Mouse (Mus musculus) urinary bladder, postnatal 36 days (tissue): ENCODE results near the gene Uchl5.

Experiments
- DNase-seq, 2 experiments: peaks; one replicate each; pipeline ENCODE4 v3.0.0; 2022; ENCODE audit warnings: low spot score in 2 of 2, mixed read lengths in 1 of 2

Uchl5 gene

DNA sequence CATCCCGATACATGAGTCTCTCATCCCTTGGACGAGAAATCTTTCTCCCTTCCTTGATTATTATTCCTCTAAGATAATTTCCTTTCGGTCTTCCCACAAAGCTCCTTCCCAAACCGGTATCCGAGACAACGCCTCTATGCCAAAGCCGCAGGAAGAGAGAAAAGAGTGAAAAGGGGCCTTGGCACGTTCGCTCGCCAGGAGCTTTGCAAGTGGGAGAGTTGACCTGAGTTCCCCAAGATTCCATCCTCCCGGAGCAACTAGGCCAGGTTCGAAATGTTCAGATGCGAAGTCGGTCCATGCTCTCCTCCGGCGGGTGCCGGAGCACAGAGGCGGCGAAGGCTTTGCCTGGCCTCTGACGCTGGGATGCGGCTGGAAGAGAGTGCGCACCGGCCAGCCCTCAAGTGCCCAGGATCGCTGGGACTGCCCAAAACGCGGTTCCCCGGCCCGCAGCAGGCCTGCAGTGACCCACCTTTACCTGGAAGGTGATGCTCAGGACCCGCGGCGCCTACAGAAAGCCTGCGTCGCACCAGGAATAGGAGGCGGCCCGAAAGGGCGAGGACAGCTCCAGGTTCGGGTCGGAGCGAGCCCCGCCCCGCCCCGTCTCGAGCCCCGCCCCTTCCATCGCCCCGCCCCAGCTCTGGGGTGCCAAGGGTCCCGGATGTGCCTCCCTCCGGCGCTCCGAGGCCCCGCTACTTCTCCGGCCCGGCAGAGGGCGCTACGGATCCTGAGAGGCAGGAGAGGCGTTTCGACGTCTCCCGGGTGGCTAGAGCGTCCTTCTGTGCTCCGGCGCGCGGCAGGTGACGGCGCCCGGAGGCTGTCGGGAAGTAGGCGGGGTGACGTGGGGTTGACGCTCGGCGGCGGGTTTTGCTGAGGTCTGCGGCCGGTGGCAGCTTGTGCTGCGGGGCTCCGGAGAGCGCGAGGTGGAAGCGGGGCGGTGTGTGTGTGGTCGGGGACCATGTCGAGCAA lies at the start of gene Uchl5, which contains the start of gene Trove2:
Uchl5 (plus strand) TSS at position 827 of the 966 bp plus-strand sequence.
Trove2 (minus strand) TSS at position 623 of the 966 bp plus-strand sequence.
- peak; percentile 94 to 97 for DNase-seq

DNA sequence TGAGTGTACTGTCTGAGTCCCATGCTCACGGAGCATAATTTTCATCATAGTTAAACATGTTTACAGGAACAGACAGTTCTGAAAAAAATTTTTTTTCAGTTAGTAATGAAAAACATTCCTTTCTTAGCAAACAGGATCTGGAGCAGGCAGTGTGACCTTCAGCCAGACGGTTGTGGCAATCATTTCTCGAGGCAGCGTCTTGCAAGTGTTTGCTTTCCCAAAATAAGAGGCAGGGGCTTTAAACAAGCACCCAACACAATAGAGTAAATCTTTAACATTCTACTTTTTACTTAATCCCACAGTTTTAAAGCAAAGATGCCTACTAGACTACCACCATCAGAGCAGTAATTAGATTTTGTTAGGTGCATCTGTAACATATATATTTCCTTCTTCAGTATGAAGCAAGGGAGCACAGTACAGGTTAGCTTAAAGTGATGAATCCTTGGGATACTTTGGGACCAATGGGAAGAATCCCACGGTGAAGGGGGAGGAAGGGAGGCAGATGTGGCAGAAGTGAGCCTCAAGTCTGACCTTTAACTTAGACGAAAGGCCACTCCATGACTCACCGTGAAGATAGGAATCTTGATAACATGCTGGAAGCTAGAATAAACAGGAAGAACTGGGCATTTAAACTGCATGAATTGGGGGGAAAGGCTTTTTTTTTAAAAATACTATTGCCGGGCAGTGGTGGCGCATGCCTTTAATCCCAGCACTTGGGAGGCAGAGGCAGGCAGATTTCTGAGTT lies 49.2 kb upstream of the Uchl5 start:
- DNase-seq, result no peak

DNA sequence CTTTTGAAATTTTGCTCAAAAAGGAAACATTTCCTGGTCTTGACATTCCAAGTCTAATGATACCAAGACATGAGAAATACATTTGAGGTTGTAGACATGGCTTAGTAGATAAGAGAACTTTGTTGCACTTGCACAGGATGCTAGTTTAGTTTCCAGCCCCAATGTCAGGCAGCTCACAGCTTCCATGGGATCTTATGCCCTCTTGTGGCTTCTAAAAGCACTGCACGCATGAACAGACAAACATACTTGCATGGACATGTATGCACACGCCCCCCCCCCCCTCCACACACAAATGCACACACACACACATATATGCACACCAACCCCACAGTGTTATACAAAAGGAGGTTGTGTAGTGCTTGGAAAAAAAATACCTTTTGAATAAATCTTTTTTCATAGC lies 46.2 kb upstream of the Uchl5 start:
- no peak for DNase-seq

DNA sequence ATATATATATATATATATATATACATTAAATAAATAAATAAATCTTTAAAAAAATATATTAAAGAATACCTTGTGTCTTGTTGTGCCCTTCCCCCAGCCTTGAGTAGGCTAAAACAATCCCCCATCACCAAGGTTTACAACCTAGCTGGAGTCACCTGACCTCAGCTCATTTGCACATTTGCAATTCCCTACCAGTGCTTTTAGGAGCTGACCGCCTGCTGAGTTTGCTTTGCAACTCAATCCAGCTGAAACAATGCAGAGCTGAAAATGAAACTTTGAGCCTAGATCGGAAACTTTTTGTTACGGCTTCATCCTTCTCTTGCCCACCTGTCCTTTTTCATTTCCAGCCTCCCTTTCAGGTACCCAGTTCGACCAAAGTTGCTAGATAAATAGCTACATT lies 45.4 kb upstream of the Uchl5 start:
- no peak for DNase-seq

DNA sequence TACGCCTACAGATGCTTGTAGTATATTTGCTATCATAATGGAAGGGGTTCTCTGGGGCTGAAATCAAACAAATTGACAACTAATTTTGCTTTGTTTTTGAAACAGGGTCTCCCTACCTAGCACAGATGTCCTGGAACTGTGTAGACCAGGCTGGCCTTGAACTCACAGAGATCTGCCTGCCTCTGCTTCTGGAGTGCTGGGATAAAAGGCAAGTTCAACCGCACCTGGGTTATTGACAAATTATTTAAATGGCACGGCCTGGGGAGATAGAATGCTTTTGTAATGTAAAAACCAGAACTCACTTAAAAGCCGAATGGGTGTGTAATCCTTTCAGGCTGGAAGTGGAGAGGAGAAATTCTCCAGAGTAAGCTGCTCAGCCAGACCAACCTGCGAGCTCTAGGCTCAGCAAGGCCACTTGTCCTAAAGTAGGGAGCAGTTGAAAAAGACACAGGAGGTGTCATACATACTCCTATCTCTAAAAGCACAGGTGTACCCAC lies 43.1 kb upstream of the Uchl5 start:
- DNase-seq, result no peak

DNA sequence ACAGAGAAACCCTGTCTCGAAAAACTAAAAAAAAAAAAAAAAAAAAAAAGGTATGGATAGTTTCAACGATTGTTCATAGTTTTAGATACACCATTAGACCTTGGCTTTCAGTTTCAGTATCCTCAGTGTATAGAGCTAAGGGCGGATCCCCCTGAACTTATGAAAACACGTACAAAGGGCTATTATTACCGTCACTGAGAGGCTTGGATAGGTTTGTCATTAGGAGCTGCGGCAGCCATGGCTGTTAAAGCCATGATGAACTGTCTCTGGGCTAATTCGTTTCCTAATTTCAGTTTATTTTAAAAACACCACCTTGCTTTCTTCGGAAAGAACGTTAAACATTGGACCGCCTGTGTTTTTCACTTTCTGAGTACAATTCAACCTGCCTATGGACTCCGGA lies 38.3 kb upstream of the Uchl5 start:
- no peak for DNase-seq

DNA sequence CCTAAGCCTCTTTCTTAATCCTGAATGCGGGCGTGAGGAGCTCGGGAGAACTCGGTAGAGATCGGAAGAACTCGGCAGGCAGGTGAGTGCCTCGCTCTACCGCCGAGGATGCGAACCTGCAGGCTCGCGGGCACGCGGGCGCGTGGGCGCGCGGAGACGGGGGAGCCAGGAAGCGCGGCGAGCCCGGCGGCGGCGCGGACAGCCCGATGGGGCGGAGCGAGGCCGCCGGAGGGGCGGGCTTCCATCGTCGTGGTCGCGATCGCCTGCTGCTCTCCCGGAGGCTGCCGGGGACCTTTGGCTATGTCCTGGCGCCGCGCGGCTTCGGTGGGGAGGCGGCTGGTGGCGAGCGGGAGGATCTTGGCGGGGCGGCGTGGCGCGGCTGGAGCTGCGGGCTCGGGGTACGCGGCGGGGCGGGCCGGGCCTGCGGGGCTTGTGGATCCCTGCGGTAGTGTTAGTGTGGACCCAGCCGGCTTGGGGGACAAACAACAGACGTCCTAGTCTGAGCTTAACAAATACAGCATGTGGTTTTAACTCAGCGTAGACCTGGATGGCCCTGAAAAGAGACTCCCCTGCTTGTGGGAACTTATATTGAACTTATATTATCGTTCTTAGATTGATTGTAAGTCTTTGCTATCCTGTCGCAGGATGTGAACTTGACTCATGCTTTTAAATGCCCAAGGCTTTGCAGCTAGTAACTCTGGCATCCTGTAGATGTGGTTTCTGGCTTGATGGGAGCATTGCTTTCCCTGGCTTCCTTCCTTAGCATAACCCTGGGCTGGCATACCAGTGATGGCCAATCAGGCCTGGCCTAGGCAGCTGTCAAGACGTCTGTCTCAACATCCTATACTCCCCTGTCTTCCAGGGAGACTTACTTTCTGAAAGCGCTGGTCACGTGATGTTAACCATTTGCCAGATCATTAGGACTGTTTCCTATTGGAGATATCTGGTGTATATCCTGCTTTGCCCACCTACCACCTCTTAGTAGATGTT lies 37.4 kb upstream of the Uchl5 start:
- DNase-seq, result peak; percentile 87

DNA sequence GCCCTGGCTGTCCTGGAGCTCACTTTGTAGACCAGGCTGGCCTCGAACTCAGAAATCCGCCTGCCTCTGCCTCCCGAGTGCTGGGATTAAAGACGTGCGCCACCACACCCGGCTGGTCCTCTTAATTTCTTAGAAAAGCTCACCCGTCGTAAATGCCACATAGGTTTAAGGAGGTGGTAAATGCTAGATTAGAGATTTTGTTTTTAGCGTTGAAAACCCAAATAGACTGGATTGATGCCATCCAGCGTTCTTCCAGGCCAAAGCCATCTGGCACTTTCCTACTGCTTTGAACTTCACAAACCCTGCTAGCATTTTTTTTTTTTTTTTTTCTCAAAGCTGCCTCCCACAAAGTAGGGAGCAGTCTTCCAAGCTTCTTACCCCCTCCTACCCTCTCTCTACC lies 36.5 kb upstream of the Uchl5 start:
- DNase-seq, result no peak

DNA sequence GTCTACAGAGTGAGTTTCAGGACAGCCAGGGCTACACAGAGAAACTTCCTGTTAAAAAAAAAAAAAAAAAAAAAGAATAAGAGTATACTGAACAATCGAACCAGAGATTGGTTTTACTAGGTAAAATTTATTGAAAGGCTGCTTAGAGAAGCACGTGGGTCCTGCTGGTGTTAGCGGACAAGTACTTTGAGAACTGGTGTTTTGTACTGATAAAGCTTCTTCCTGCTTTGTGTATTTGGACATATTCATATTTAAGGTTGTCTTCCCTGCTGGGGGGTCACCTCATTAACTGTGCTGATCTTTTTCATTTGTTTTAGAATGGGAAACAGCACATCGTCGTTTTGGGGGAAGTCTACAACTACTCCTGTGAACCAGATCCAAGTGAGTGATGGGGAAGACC lies 35.7 kb upstream of the Uchl5 start:
- DNase-seq, result no peak

DNA sequence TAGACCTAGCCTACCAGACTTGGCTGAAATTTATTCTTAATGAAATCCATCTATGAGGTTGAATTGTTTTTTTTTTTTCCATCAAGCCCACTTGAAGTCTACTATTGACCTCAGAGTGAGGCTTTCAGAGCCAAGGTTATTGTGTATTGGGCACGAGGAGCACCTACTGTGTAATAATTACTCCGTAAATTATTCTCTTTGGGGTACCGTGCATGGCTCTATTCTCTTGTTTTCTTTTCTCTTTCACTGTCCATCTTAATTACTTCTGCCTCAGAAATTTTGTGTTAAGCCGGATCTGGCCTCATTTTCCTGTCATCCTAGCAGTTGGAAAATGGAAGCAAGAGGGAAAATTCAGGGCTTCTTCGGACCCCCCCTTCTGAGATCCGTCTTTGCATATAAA lies 34.9 kb upstream of the Uchl5 start:
- no peak for DNase-seq

DNA sequence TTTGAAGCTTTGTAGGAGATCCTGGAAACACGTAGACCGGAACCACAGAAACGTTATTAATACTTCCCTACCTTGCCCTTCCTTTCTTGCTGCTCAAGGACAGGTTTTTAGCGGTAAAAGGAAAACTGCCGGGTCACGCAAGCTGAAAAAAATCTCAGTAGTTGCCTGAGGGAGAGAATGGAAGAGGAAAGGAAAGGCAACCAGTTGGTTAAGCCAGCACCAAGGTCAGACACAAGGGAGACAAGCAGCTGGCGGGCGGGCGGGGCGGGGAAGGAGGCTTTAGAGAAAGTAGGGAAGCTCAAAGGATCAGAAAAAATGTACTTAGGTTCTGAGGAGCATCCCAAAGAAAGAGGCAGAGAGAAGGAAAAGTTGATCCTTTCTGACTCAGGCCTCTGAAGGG lies 31.2 kb upstream of the Uchl5 start:
- no peak for DNase-seq

DNA sequence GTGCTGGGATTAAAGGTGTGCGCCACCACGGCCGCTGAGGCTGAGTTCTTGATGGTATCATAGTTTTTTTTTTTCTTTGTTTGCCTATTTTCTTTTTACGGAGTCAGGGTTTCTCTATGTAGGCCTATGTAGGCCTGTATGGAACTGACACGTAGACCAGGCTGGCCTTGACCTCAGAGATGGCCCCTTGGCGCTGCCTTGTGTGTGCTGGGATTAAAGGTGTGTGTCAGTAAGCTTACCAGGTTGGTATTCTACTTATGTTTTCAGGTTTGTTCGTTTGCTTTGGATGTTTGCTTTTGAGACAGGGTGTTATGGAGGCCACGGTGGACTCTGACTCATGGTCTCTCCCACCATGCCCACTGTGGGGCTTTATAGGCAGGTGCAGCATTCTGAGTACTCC lies 14.9 kb upstream of the Uchl5 start:
- DNase-seq, result no peak

DNA sequence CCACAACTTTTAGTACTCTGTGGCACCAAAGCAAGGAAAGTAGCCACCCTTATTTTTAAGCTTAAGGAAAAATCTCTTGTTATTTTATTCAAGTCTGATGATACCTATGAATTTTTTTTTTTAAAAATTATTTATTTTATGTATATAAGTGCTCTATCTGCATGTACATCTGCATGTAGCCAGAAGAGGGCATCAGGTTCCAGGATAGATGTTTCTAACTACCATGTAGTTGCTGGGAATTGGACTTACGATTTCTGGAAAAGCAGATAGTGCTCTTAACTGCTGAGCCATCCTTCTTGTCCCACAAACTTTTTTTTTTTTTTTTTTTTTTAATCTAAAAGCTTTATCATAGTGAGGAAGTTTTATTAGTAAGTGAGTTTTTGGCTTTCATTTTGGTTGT lies 12.6 kb upstream of the Uchl5 start:
- DNase-seq, result no peak

DNA sequence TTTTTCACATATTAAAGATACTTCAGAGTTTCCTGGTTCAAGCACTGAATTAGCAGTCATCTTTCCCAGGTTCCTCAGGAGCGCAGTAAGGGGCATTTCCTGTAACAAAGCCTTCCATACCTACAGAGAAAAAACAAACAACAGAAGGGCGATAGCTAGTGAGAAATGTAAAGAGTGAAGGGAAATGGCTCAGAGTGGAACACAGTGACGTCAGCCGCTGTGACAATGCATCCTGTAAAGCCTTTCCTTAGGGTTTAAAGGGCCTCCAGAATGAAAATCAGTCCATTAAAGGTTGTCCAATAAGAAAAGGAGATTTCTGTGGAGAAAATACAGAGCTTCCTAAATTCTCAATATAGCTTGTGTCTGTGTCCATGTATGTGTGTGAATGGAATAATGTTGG lies 11.3 kb upstream of the Uchl5 start:
- no peak for DNase-seq

DNA sequence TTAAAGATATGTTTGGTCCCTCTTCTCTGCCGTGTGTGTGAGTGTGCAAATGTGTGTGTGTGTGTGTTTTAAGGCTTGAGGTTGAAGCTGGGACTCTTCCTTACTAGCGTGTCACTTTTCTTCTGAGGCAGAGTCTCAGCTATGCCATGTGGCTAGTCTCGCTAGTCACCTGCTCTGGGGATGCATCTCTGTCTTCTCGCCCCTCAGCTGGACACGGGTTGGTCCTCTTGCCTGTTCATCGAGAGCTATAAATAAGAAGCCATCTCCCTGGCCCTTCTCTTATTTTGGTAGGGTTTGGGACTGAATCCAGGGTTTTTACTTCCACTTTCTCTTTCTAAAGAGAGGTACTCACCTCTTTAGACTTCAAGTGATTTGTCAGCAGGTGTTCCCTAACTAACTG lies 10.8 kb upstream of the Uchl5 start:
- no peak for DNase-seq

DNA sequence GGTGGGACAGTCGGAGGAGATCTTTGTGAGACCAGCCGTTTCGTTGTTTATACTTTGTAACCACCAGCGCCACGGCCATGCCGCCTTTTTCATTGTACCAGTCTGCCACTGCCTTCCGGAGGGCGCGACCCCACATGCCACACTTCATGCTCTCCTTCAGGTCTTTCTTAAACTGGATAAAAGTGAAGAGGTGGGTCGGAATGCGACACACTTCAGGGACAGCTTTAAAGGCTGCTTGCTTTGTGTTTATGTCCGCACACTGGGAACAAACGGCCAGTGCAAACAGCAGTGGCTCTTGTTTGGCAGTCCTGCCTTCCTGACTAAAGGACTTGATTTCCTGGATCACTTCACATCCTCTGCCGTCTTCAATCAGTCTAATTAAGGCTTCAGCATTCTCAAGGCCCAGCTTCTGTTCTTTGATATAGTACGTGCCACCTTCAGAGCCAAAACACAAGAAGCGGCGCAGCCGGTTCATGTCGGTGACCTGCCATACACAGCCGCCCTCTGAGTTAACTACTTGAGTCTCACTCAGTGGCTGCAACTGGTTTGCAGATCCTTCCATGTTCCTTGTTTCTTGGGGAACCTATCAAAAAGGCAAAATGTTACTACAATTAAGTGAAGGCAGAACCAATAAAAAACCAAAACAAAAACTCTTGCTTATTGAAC lies 6.5 kb upstream of the Uchl5 start:
- DNase-seq, result no peak

DNA sequence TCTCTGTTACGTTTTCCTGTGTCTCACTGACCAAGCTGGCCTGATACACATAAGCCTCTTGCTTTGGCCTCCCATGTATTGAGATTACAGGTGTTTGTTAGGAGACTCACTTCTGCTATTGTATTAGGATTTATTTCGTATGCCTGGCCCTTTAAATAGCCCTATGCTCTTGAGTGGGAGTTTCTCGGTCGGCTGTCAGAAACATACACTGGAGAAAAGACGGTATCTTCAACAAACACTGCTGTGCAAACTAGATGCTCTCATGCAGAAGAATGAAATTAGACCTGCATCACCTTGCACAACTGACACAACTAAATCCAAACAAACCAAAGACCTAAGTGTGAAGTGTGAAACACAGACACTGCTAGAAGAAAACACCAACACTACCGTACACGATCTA lies 4.0 kb upstream of the Uchl5 start:
- DNase-seq, result no peak

DNA sequence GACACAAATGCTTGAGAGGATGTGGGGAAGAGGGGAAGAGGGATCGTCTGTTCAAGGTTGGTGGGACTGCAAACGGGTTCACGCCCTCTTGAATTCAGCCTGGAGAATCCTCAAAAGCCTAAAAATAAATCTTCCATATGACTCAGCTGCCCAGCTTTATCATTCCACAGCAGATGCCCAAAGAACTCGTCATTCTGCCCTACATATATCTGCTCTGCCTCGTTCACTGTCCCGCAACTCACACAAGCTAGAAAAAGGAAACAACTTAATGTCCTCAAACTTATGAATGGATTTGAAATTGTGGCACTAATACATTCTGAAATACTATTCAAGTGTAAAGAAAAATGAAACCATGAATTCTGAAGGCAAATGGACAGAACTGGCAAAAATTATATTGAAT lies 3.2 kb upstream of the Uchl5 start:
- no peak for DNase-seq

DNA sequence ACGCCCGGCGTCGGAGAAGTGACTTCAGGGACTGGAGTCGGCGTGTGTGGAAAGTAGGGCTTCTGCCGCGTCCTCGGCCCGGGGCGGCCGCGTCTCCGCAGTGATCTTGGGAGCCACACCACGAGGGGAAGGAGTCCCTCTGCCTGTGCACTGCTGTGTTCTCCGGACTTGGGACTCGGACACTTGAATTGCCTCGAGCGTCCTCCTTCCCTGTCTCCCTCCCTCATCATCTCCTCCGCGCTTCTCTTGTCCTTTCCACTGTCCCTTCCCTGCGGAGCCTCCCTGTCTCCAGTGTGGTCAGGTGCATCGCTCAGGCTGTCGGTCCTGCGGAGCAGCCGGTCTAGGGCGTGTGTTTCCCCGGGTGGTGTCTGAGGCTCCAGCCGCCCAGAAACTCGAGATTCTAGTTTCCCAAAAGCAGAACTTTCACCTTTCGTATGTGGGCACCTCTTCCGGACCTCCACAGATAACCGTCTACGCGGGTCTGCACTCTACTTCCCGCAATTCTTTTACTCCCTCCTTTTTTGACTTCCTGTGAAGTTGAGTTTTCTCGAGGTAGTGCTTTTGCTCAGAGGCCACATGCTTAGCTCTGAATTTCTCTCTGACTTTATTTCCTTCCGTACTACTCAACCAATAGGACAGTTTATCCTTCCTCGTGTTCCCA lies 616 bp downstream of the Uchl5 start:
- DNase-seq, result peak in 1 of 2 experiments; percentile 22

DNA sequence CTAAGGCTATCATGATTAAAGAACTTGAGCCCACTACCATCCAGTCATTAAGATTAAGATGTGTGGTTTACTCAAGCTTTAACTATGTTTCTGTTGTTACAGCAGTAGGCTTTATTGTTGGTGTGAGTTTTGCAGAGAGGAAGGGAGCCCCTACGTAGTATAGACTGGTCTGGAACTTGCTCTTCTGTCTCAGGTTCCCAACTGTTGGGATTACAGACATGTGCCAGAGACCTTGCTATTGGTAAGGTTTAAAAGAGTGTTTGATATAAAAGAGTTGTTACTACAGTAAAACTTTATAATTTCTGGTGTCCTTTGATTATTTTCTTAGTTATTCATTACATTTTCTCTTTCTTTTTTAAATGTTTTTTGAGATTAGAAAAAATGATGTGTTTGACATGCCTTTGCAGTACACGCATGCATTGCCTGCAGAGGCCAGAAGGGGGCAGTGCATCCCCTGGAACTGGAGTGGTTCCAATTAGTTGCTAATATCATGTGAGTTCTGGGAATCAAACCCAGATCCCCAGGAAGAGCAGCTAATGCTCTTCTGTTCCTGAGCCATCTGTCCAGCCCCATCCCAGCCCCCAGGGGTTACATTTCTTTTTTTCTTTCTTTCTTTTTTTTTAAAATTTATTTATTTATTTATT lies 11.6 kb downstream of the Uchl5 start:
- DNase-seq, result peak in 1 of 2 experiments; percentile 35
